Mouse (Mus musculus): ENCODE measurements around the gene Baiap2l1. TPM values are rescaled to one million over a fixed set of nuclear protein-coding genes. Genes with fewer than 3 reads are reported as not detected.
A peak's percentile ranks its signal among the peaks of the same experiment; 100 is the strongest.

The Baiap2l1 gene
- polyA plus RNA-seq, 1 experiment from 2014 or later, result 1.2 TPM

- no peak overlapping the region for H3K4me3 ChIP-seq (ENCODE audit: low read depth, low read length)
- no peaks in the 10 kb centered on the region for H3K4me1 ChIP-seq (ENCODE audit: control insufficient read depth, insufficient read depth, low read length)
- H3K27ac ChIP-seq (ENCODE audit: low read depth, low read length), result no peak overlapping the region
- no peak for ATAC-seq (ENCODE audit: low read depth)
- H3K9me3 ChIP-seq (ENCODE audit: control insufficient read depth, low read length), result no peaks in the 10 kb centered on the region
- H3K36me3 ChIP-seq (ENCODE audit: control insufficient read depth, insufficient read depth, low read length), result no peaks in the 10 kb centered on the region
- no peaks in the 10 kb centered on the region for H3K27me3 ChIP-seq (ENCODE audit: control insufficient read depth, insufficient read depth, low read length)
- no peak overlapping the region for H3K9ac ChIP-seq (replicated peaks; ENCODE audit: low read depth, low read length)
- WGBS, result 76% methylated on average over 1 of the region's 1 CpGs
- no peak overlapping the region for H3K4me2 ChIP-seq (ENCODE audit: low read depth, low read length)
Observed at GRCm38 (mm10) chr5:144238969-144239368, 118.9 kb downstream of the Baiap2l1 start.

GRCm38 (mm10) chr5:144234714-144235113, 123.2 kb downstream of the Baiap2l1 start:
- Histone ChIP-seq H3K27me3 (ENCODE audit: control insufficient read depth, insufficient read depth, low read length) (no peaks in the 10 kb centered on the region), H3K4me2 (ENCODE audit: low read depth, low read length) (no peak overlapping the region), H3K4me3 (ENCODE audit: low read depth, low read length) (no peak overlapping the region), H3K9me3 (ENCODE audit: control insufficient read depth, low read length) (no peaks in the 10 kb centered on the region), H3K36me3 (ENCODE audit: control insufficient read depth, insufficient read depth, low read length) (no peaks in the 10 kb centered on the region), H3K9ac (replicated peaks; ENCODE audit: low read depth, low read length) (no peak overlapping the region), H3K27ac (ENCODE audit: low read depth, low read length) (no peak overlapping the region), H3K4me1 (ENCODE audit: control insufficient read depth, insufficient read depth, low read length) (no peaks in the 10 kb centered on the region)
- ATAC-seq (ENCODE audit: low read depth), result no peak
- WGBS, result 81% methylated on average over 7 of the region's 7 CpGs

DNA sequence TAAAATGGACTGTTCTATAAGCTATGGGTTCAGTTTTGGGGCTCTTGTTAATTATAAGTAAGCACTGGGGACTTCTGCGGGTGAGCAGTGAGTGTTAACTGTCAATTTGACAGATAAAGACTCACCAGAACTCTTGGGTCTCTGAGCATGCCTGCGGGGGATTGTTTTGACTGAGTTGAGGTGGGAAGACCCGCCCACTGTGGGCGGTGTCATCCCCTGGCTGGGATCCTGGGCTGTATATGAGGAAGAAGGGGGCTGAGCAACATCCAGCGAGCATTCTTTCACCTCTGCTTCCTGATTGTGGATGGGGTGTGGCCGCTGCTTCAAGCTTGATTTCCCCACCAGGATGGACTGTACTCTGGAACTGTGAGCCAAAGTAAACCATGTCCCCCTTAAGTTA, 123.7 kb downstream of the Baiap2l1 start:
- Histone ChIP-seq H3K9ac (replicated peaks; ENCODE audit: low read depth, low read length) (no peak overlapping the region), H3K4me1 (ENCODE audit: control insufficient read depth, insufficient read depth, low read length) (no peaks in the 10 kb centered on the region), H3K36me3 (ENCODE audit: control insufficient read depth, insufficient read depth, low read length) (no peaks in the 10 kb centered on the region), H3K27me3 (ENCODE audit: control insufficient read depth, insufficient read depth, low read length) (no peaks in the 10 kb centered on the region), H3K4me2 (ENCODE audit: low read depth, low read length) (no peak overlapping the region), H3K9me3 (ENCODE audit: control insufficient read depth, low read length) (no peaks in the 10 kb centered on the region), H3K27ac (ENCODE audit: low read depth, low read length) (no peak overlapping the region), H3K4me3 (ENCODE audit: low read depth, low read length) (no peak overlapping the region)
- 78% methylated on average over 6 of the region's 6 CpGs for WGBS
- ATAC-seq (ENCODE audit: low read depth), result no peak

GRCm38 (mm10) chr5:144232531-144232930, 125.4 kb downstream of the Baiap2l1 start:
- 89% methylated on average over 5 of the region's 5 CpGs for WGBS
- no peaks in the 10 kb centered on the region for H3K36me3 ChIP-seq (ENCODE audit: control insufficient read depth, insufficient read depth, low read length)

DNA sequence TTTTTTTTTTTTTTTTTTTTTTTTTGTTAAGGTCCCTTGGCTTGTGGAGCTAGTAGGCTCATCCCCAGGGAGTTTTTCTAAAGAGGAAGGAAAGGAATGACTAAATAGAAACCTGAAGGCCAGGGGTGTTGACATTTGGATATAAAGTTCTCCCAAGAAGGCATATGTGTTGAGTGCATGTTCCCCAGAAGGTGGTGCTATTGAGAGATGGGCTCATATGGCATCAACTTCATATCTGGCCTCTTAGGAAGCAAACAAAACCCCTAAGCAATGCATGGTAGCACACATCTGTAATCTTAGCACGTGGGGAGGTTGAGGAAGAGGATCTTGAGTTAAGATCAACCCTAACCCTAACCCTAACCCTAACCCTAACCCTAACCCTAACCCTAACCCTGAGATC, 126.5 kb downstream of the Baiap2l1 start:
- no peak overlapping the region for H3K9ac ChIP-seq (replicated peaks; ENCODE audit: low read depth, low read length)
- WGBS, result 58% methylated on average over 1 of the region's 1 CpGs
- H3K9me3 ChIP-seq (ENCODE audit: control insufficient read depth, low read length), result no peaks in the 10 kb centered on the region
- no peak overlapping the region for H3K4me2 ChIP-seq (ENCODE audit: low read depth, low read length)
- no peaks in the 10 kb centered on the region for H3K27me3 ChIP-seq (ENCODE audit: control insufficient read depth, insufficient read depth, low read length)
- no peak for ATAC-seq (ENCODE audit: low read depth)
- H3K4me1 ChIP-seq (ENCODE audit: control insufficient read depth, insufficient read depth, low read length), result no peaks in the 10 kb centered on the region
- H3K36me3 ChIP-seq (ENCODE audit: control insufficient read depth, insufficient read depth, low read length), result no peaks in the 10 kb centered on the region
- H3K4me3 ChIP-seq (ENCODE audit: low read depth, low read length), result no peak overlapping the region
- no peak overlapping the region for H3K27ac ChIP-seq (ENCODE audit: low read depth, low read length)

More at GRCm38 (mm10) chr5:144232531-144232930, 125.4 kb downstream of the Baiap2l1 start:
- no peak overlapping the region for H3K27ac ChIP-seq (ENCODE audit: low read depth, low read length)
- no peaks in the 10 kb centered on the region for H3K27me3 ChIP-seq (ENCODE audit: control insufficient read depth, insufficient read depth, low read length)
- no peak overlapping the region for H3K9ac ChIP-seq (replicated peaks; ENCODE audit: low read depth, low read length)
- no peak overlapping the region for H3K4me3 ChIP-seq (ENCODE audit: low read depth, low read length)
- H3K4me1 ChIP-seq (ENCODE audit: control insufficient read depth, insufficient read depth, low read length), result no peaks in the 10 kb centered on the region
- ATAC-seq (ENCODE audit: low read depth), result no peak
- no peaks in the 10 kb centered on the region for H3K9me3 ChIP-seq (ENCODE audit: control insufficient read depth, low read length)
- no peak overlapping the region for H3K4me2 ChIP-seq (ENCODE audit: low read depth, low read length)

GRCm38 (mm10) chr5:144230216-144230615, 127.7 kb downstream of the Baiap2l1 start:
- no peak overlapping the region for H3K9ac ChIP-seq (replicated peaks; ENCODE audit: low read depth, low read length)
- no peaks in the 10 kb centered on the region for H3K27me3 ChIP-seq (ENCODE audit: control insufficient read depth, insufficient read depth, low read length)
- no peak overlapping the region for H3K27ac ChIP-seq (ENCODE audit: low read depth, low read length)
- 91% methylated on average over 7 of the region's 7 CpGs for WGBS
- ATAC-seq (ENCODE audit: low read depth), result no peak
- no peaks in the 10 kb centered on the region for H3K4me1 ChIP-seq (ENCODE audit: control insufficient read depth, insufficient read depth, low read length)
- H3K9me3 ChIP-seq (ENCODE audit: control insufficient read depth, low read length), result no peaks in the 10 kb centered on the region
- H3K4me2 ChIP-seq (ENCODE audit: low read depth, low read length), result no peak overlapping the region
- H3K4me3 ChIP-seq (ENCODE audit: low read depth, low read length), result no peak overlapping the region
- H3K36me3 ChIP-seq (ENCODE audit: control insufficient read depth, insufficient read depth, low read length), result no peaks in the 10 kb centered on the region

DNA sequence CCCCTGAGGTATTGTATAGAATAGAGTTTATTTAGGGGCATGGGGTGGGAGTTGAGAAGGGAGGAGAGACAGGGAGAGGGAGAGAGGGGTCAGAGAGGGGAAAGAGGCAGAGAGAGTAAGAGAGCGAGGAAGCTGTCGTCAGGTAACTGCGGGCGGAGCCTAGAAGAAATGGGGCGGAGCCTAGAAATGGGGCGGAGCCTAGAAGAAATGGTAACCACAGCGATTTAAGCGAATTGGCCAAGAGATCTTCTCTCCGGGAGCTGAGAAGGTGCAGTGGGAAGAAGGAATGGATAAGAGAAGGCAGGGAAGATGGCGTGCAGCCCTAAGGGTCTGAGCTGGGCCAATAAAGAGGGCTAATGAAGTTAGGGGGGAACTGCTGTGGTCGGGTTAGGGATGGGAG, 131.7 kb downstream of the Baiap2l1 start:
- H3K36me3 ChIP-seq (ENCODE audit: control insufficient read depth, insufficient read depth, low read length), result no peaks in the 10 kb centered on the region
- no peak overlapping the region for H3K4me3 ChIP-seq (ENCODE audit: low read depth, low read length)
- no peak overlapping the region for H3K9ac ChIP-seq (replicated peaks; ENCODE audit: low read depth, low read length)
- no peaks in the 10 kb centered on the region for H3K9me3 ChIP-seq (ENCODE audit: control insufficient read depth, low read length)
- no peaks in the 10 kb centered on the region for H3K27me3 ChIP-seq (ENCODE audit: control insufficient read depth, insufficient read depth, low read length)
- no peak overlapping the region for H3K27ac ChIP-seq (ENCODE audit: low read depth, low read length)
- no peak for ATAC-seq (ENCODE audit: low read depth)
- peaks cover 14% of the 10 kb centered on the region for H3K4me1 ChIP-seq (ENCODE audit: control insufficient read depth, insufficient read depth, low read length)
- H3K4me2 ChIP-seq (ENCODE audit: low read depth, low read length), result no peak overlapping the region
- WGBS, result 29% methylated on average over 11 of the region's 11 CpGs

- peak overlapping the region; percentile 44 for H3K4me3 ChIP-seq (ENCODE audit: low read depth, low read length)
- H3K36me3 ChIP-seq (ENCODE audit: control insufficient read depth, insufficient read depth, low read length), result no peaks in the 10 kb centered on the region
- ATAC-seq (ENCODE audit: low read depth), result peak; percentile 50
- no peaks in the 10 kb centered on the region for H3K9me3 ChIP-seq (ENCODE audit: control insufficient read depth, low read length)
- peak overlapping the region; percentile 56 for H3K9ac ChIP-seq (replicated peaks; ENCODE audit: low read depth, low read length)
- peak overlapping the region; percentile 83 for H3K4me2 ChIP-seq (ENCODE audit: low read depth, low read length)
- H3K27me3 ChIP-seq (ENCODE audit: control insufficient read depth, insufficient read depth, low read length), result no peaks in the 10 kb centered on the region
- H3K4me1 ChIP-seq (ENCODE audit: control insufficient read depth, insufficient read depth, low read length), result peaks cover 14% of the 10 kb centered on the region
- H3K27ac ChIP-seq (ENCODE audit: low read depth, low read length), result peak overlapping the region; percentile 31
- 26% methylated on average over 18 of the region's 18 CpGs for WGBS
Observed at GRCm38 (mm10) chr5:144223899-144224816, 133.8 kb downstream of the Baiap2l1 start.

GRCm38 (mm10) chr5:144223503-144223862, 134.4 kb downstream of the Baiap2l1 start, which contains the start of gene Tecpr1:
Gene Tecpr1, minus strand, starts transcription at chr5:144223615.
- peaks cover 14% of the 10 kb centered on the region for H3K4me1 ChIP-seq (ENCODE audit: control insufficient read depth, insufficient read depth, low read length)
- H3K27me3 ChIP-seq (ENCODE audit: control insufficient read depth, insufficient read depth, low read length), result no peaks in the 10 kb centered on the region
- H3K27ac ChIP-seq (ENCODE audit: low read depth, low read length), result peak within 1 kb of the TSS; percentile 45
- H3K9ac ChIP-seq (replicated peaks; ENCODE audit: low read depth, low read length), result peak within 1 kb of the TSS; percentile 56
- peak; percentile 96 for ATAC-seq (ENCODE audit: low read depth)
- H3K36me3 ChIP-seq (ENCODE audit: control insufficient read depth, insufficient read depth, low read length), result no peaks in the 10 kb centered on the region
- no peaks in the 10 kb centered on the region for H3K9me3 ChIP-seq (ENCODE audit: control insufficient read depth, low read length)
- under 1% methylated on average over 28 of the region's 37 CpGs for WGBS
- peak within 1 kb of the TSS; percentile 83 for H3K4me2 ChIP-seq (ENCODE audit: low read depth, low read length)
- H3K4me3 ChIP-seq (ENCODE audit: low read depth, low read length), result peak within 1 kb of the TSS; percentile 44

Data from neural tube, embryonic 14.5 days (tissue).